Mouse (Mus musculus): Measurements from ENCODE around the gene Mrps23.

GRCm38 (mm10) chr11:88204593-88205368 is 593 bp downstream of the Mrps23 start:
- TF ChIP-seq GATA1 (IDR thresholded peaks at IDR 0.05; ENCODE audit: borderline replicate concordance, low read length) (no peak), FLI1 (IDR thresholded peaks at IDR 0.05; ENCODE audit: low read length) (no peak)
